Comparison of ENCODE assay signal across 9 mouse cellular contexts in the genomic region with DNA sequence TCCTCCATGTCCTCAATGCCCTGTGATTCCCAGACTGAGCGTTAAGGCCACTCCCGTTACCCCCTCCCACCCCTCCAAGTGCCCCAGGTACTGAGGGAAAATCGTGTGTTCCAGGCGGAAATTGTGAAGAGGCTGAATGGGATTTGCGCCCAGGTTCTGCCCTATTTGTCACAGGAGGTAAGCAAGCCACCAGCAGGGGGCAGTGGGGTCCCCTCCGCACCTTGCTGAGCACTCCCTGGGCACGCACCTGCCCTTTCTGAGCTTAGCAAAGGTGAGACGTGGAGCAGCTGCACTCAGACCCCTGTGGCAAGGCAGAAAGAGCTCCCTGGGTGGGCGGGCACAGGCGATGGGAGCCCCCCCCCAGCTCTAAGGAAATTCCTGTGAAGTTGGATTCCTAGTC. TPM values are rescaled to one million over a fixed set of nuclear protein-coding genes. Genes with fewer than 3 reads are reported as not detected.
DNase-seq lines count a peak whose midpoint lies in the region; ATAC-seq and TF ChIP-seq lines count a peak whose summit lies in the region.
"Had no signal": no experiment of that assay in that cellular context is flagged by ENCODE, and none has a peak within 500 bp of the region (broad histone marks: within the 10 kb centered on the region; RNA-seq: fewer than 3 reads in every experiment).

No protein-coding gene starts in this region.

- H3K4me3 ChIP-seq in hindbrain, embryonic 10.5 days = peak overlapping the region; percentile 45
- H3K4me3 ChIP-seq in hindbrain, embryonic 12.5 days = no peak overlapping the region
- H3K4me3 ChIP-seq in ES-E14 (ENCODE audit: insufficient read depth in 1 of 2, low read depth in 1 of 2, low read length in 2 of 2, poor library complexity in 1 of 2, severe bottlenecking in 1 of 2) = peak overlapping the region; percentile 18 to 45; a peak in 2 of 4 replicates
- H3K4me3 ChIP-seq in intestine, embryonic 14.5 days (ENCODE audit: low read depth, low read length) = no peak overlapping the region
- no peak overlapping the region for H3K4me3 ChIP-seq in lung, adult 2 months (replicated peaks; ENCODE audit: extremely low read depth, low read depth, low read length)
- H3K4me3 ChIP-seq: megakaryocyte, embryonic 14.5 days had no signal

- in situ Hi-C loops in ES-E14 (cut with MboI; ENCODE audit: low sequenced_read_pairs in 2 of 2, unreplicated experiment in 2 of 2) = no loop called here

- peak; percentile 60 for DNase-seq in hindbrain, embryonic 10.5 days (ENCODE audit: low spot score)
- DNase-seq in ES-E14 (ENCODE audit: low read depth, low spot score) = peak; percentile 73
- DNase-seq in cerebellum, postnatal 10 days = peak; percentile 73 to 78
- peak; percentile 85 for DNase-seq in intestine, embryonic 14.5 days (ENCODE audit: low spot score)
- peak; percentile 58 for DNase-seq in lung, adult 2 months
- DNase-seq in splenic B cell, adult 2 months (ENCODE audit: low read depth, low spot score) = peak; percentile 79
- no peak for DNase-seq in urinary bladder, adult 2 months (ENCODE audit: low spot score)

- H3K27ac ChIP-seq in hindbrain, embryonic 10.5 days = peak overlapping the region; percentile 84
- no peak overlapping the region for H3K27ac ChIP-seq in hindbrain, embryonic 12.5 days
- H3K27ac ChIP-seq in ES-E14 (ENCODE audit: insufficient read depth, low read depth, low read length, poor library complexity, severe bottlenecking) = no peak overlapping the region
- no peak overlapping the region for H3K27ac ChIP-seq in intestine, embryonic 14.5 days (ENCODE audit: low read depth)

- no peaks in the 10 kb centered on the region for H3K9me3 ChIP-seq in hindbrain, embryonic 10.5 days
- H3K9me3 ChIP-seq in hindbrain, embryonic 12.5 days (replicated peaks) = no peaks in the 10 kb centered on the region
- no peaks in the 10 kb centered on the region for H3K9me3 ChIP-seq in ES-E14 (ENCODE audit: control insufficient read depth, insufficient read depth, low read depth, low read length)
- H3K9me3 ChIP-seq in intestine, embryonic 14.5 days (ENCODE audit: control insufficient read depth, low read length) = no peaks in the 10 kb centered on the region
- H3K9me3 ChIP-seq: megakaryocyte, embryonic 14.5 days had no signal

- peak; percentile 64 for TF ChIP-seq CTCF in lung, adult 2 months (IDR thresholded peaks at IDR 0.05; ENCODE audit: insufficient read depth, low read length)

- no peak overlapping the region; the same call in 1 of the 2 replicates for H3K9ac ChIP-seq in hindbrain, embryonic 12.5 days
- peak overlapping the region; percentile 26; the same call in 1 of the 2 replicates for H3K9ac ChIP-seq in ES-E14 (ENCODE audit: insufficient read depth, low read depth, low read length, poor library complexity, severe bottlenecking)
- H3K9ac ChIP-seq in intestine, embryonic 14.5 days (ENCODE audit: low read length) = no peak overlapping the region

- TF ChIP-seq POLR2A in lung, adult 2 months (IDR thresholded peaks at IDR 0.05; ENCODE audit: borderline replicate concordance, extremely low read depth, low read depth, low read length) = no peak

- peaks cover 88% of the 10 kb centered on the region for H3K4me1 ChIP-seq in hindbrain, embryonic 10.5 days (replicated peaks)
- H3K4me1 ChIP-seq in hindbrain, embryonic 12.5 days = peaks cover 62% of the 10 kb centered on the region
- peaks cover 8 to 40% of the 10 kb centered on the region in 2 experiments; a peak in 3 of 4 replicates for H3K4me1 ChIP-seq in ES-E14 (ENCODE audit: control insufficient read depth in 2 of 2, insufficient read depth in 2 of 2, low read length in 2 of 2, poor library complexity in 1 of 2)
- H3K4me1 ChIP-seq in intestine, embryonic 14.5 days (replicated peaks; ENCODE audit: control insufficient read depth, insufficient read depth, low read length) = peaks cover 56% of the 10 kb centered on the region
- H3K4me1 ChIP-seq in lung, adult 2 months (ENCODE audit: control insufficient read depth, insufficient read depth, low read length) = peaks cover 24% of the 10 kb centered on the region

- peaks cover 35% of the 10 kb centered on the region for H3K36me3 ChIP-seq in hindbrain, embryonic 10.5 days
- peaks cover 31% of the 10 kb centered on the region for H3K36me3 ChIP-seq in hindbrain, embryonic 12.5 days
- H3K36me3 ChIP-seq in ES-E14 (ENCODE audit: control insufficient read depth, insufficient read depth, low read length, poor library complexity, severe bottlenecking) = peaks cover 6% of the 10 kb centered on the region
- peaks cover 41% of the 10 kb centered on the region for H3K36me3 ChIP-seq in intestine, embryonic 14.5 days (ENCODE audit: control insufficient read depth, insufficient read depth, low read length)
- H3K36me3 ChIP-seq in splenic B cell, adult 2 months (ENCODE audit: control insufficient read depth, insufficient read depth, low read length, poor library complexity, severe bottlenecking) = peaks cover 16% of the 10 kb centered on the region

- no peak overlapping the region; the same call in 1 of the 2 replicates for H3K4me2 ChIP-seq in hindbrain, embryonic 12.5 days (replicated peaks)
- no peak overlapping the region for H3K4me2 ChIP-seq in intestine, embryonic 14.5 days (ENCODE audit: low read length)

- ATAC-seq in hindbrain, embryonic 12.5 days (ENCODE audit: low FRiP score) = no peak
- ATAC-seq in intestine, embryonic 14.5 days (replicated peaks; ENCODE audit: low FRiP score, low TSS enrichment, low read depth) = no peak

- H3K27me3 ChIP-seq in hindbrain, embryonic 10.5 days (ENCODE audit: insufficient read depth, poor library complexity, severe bottlenecking) = peaks cover 98% of the 10 kb centered on the region
- H3K27me3 ChIP-seq in hindbrain, embryonic 12.5 days = peaks cover 50% of the 10 kb centered on the region
- H3K27me3 ChIP-seq in intestine, embryonic 14.5 days (replicated peaks; ENCODE audit: control insufficient read depth, insufficient read depth, low read length) = no peaks in the 10 kb centered on the region
- H3K27me3 ChIP-seq in splenic B cell, adult 2 months (ENCODE audit: control insufficient read depth, insufficient read depth, low read length, poor library complexity, severe bottlenecking) = no peaks in the 10 kb centered on the region
- H3K27me3 ChIP-seq: megakaryocyte, embryonic 14.5 days had no signal

- WGBS in hindbrain, embryonic 10.5 days = 7% methylated on average over 10 of the region's 10 CpGs
- 13% methylated on average over 10 of the region's 10 CpGs for WGBS in hindbrain, embryonic 12.5 days
- 36% methylated on average over 10 of the region's 10 CpGs for WGBS in intestine, embryonic 14.5 days
- WGBS in lung, adult 2 months = 55% methylated on average over 10 of the region's 10 CpGs

TF ChIP-seq in ES-E14, 5 proteins besides CTCF, POLR2A, EP300 and RAD21:
- TF ChIP-seq MAFK (IDR thresholded peaks at IDR 0.05; ENCODE audit: insufficient read depth, low read depth, low read length) (no peak), ZC3H11A (IDR thresholded peaks at IDR 0.05; ENCODE audit: borderline replicate concordance, low read depth, low read length) (no peak; the same call in 1 of the 2 replicates), CHD2 (IDR thresholded peaks at IDR 0.05; ENCODE audit: low read depth, low read length) (no peak), ZNF384 (IDR thresholded peaks at IDR 0.05; ENCODE audit: low read depth, low read length) (no peak), HCFC1 (IDR thresholded peaks at IDR 0.05; ENCODE audit: borderline replicate concordance, insufficient read depth, low read length) (no peak)
TF ChIP-seq in ES-E14: peak in this region for 0.

RNA-seq across cellular contexts. Expression of gene Aes, which starts 5.4 kb away (rescaled TPM):
- polyA plus RNA-seq in hindbrain, embryonic 10.5 days (2016; fragmentation: Nextera tagmentation; extraction: Ambion mirVana) = 297 and 430 TPM in 2 replicates
- 476 and 504 TPM in 2 replicates for polyA plus RNA-seq in hindbrain, embryonic 12.5 days (2016; fragmentation: Nextera tagmentation; extraction: Ambion mirVana)
- total RNA-seq in ES-E14 (2012; rRNA removed) = 102 and 145 TPM in 2 replicates
- 395 and 515 TPM in 2 replicates for polyA plus RNA-seq in intestine, embryonic 14.5 days (2014; fragmentation: Nextera tagmentation; extraction: Ambion mirVana)
- polyA plus RNA-seq in lung, adult 2 months (2012; rRNA removed) = 1,275 and 1,423 TPM in 2 replicates
- 385 and 562 TPM in 2 replicates for polyA plus RNA-seq in urinary bladder, adult 2 months (2012; rRNA removed)

RNA-seq across cellular contexts. Expression of gene Tle2, which starts 9.6 kb away (rescaled TPM):
- polyA plus RNA-seq in hindbrain, embryonic 10.5 days (2016; fragmentation: Nextera tagmentation; extraction: Ambion mirVana) = 8.6 and 15.7 TPM in 2 replicates
- polyA plus RNA-seq in hindbrain, embryonic 12.5 days (2016; fragmentation: Nextera tagmentation; extraction: Ambion mirVana) = 30.6 and 32.1 TPM in 2 replicates
- 2.4 and 2.6 TPM in 2 replicates for total RNA-seq in ES-E14 (2012; rRNA removed)
- 15.8 and 17.8 TPM in 2 replicates for polyA plus RNA-seq in intestine, embryonic 14.5 days (2014; fragmentation: Nextera tagmentation; extraction: Ambion mirVana)
- 164 and 218 TPM in 2 replicates for polyA plus RNA-seq in lung, adult 2 months (2012; rRNA removed)
- polyA plus RNA-seq in urinary bladder, adult 2 months (2012; rRNA removed) = 67.4 and 93.4 TPM in 2 replicates

RNA-seq across cellular contexts. Expression of gene Gna11, which starts 19.7 kb away (rescaled TPM):
- 71.2 and 76.9 TPM in 2 replicates for polyA plus RNA-seq in hindbrain, embryonic 10.5 days (2016; fragmentation: Nextera tagmentation; extraction: Ambion mirVana)
- 75.2 and 76.3 TPM in 2 replicates for polyA plus RNA-seq in hindbrain, embryonic 12.5 days (2016; fragmentation: Nextera tagmentation; extraction: Ambion mirVana)
- total RNA-seq in ES-E14 (2012; rRNA removed) = 52.1 and 53.4 TPM in 2 replicates
- 145 and 171 TPM in 2 replicates for polyA plus RNA-seq in intestine, embryonic 14.5 days (2014; fragmentation: Nextera tagmentation; extraction: Ambion mirVana)
- polyA plus RNA-seq in lung, adult 2 months (2012; rRNA removed) = 114 and 117 TPM in 2 replicates
- polyA plus RNA-seq in urinary bladder, adult 2 months (2012; rRNA removed) = 84.0 and 88.5 TPM in 2 replicates

RNA-seq across cellular contexts. Expression of gene Tle6, which starts 36.1 kb away (rescaled TPM):
- polyA plus RNA-seq in hindbrain, embryonic 10.5 days (2016; fragmentation: Nextera tagmentation; extraction: Ambion mirVana) = 6.9 and 7.1 TPM in 2 replicates
- polyA plus RNA-seq in hindbrain, embryonic 12.5 days (2016; fragmentation: Nextera tagmentation; extraction: Ambion mirVana) = 8.2 and 8.3 TPM in 2 replicates
- 17.7 and 22.0 TPM in 2 replicates for total RNA-seq in ES-E14 (2012; rRNA removed)
- 15.0 and 21.3 TPM in 2 replicates for polyA plus RNA-seq in intestine, embryonic 14.5 days (2014; fragmentation: Nextera tagmentation; extraction: Ambion mirVana)
- polyA plus RNA-seq in lung, adult 2 months (2012; rRNA removed) = 33.3 and 41.6 TPM in 2 replicates
- polyA plus RNA-seq in urinary bladder, adult 2 months (2012; rRNA removed) = 38.1 and 47.5 TPM in 2 replicates

RNA-seq across cellular contexts. Expression of gene Gna15, which starts 40.7 kb away (rescaled TPM):
- polyA plus RNA-seq in hindbrain, embryonic 10.5 days (2016; fragmentation: Nextera tagmentation; extraction: Ambion mirVana) = 0.63 and 1.6 TPM in 2 replicates
- polyA plus RNA-seq in hindbrain, embryonic 12.5 days (2016; fragmentation: Nextera tagmentation; extraction: Ambion mirVana) = 0.75 and 0.82 TPM in 2 replicates
- total RNA-seq in ES-E14 (2012; rRNA removed) = 11.8 and 16.6 TPM in 2 replicates
- polyA plus RNA-seq in intestine, embryonic 14.5 days (2014; fragmentation: Nextera tagmentation; extraction: Ambion mirVana) = 0.73 and 0.84 TPM in 2 replicates
- polyA plus RNA-seq in lung, adult 2 months (2012; rRNA removed) = 8.5 and 9.5 TPM in 2 replicates
- polyA plus RNA-seq in urinary bladder, adult 2 months (2012; rRNA removed) = 16.1 and 16.2 TPM in 2 replicates

Comparison
In these comparisons a context has a peak if more than half of its experiments do, and no peak if none do; other contexts are left out.
1. H3K4me3 ChIP-seq: peak in hindbrain, embryonic 10.5 days (single experiment) and ES-E14 (2 of 2); none in hindbrain, embryonic 12.5 days (single experiment), intestine, embryonic 14.5 days (single experiment) and lung, adult 2 months (single experiment).